Comparison of ENCODE assay signal across 19 mouse cellular contexts in genomic region chr13:97630921-97631320, GRCm38 (mm10).
"Had no signal": no experiment of that assay in that cellular context is flagged by ENCODE, and none has a peak within 500 bp of the region (broad histone marks: within the 10 kb centered on the region; RNA-seq: fewer than 3 reads in every experiment).

No protein-coding gene starts in this region.

- H3K27ac ChIP-seq: midbrain, embryonic 10.5 days; midbrain, embryonic 12.5 days; neural tube, embryonic 13.5 days; neural tube, embryonic 15.5 days had no signal

- ATAC-seq: midbrain, embryonic 16.5 days had no signal

- H3K4me1 ChIP-seq: midbrain, embryonic 12.5 days; neural tube, embryonic 15.5 days had no signal

- H3K9me3 ChIP-seq: midbrain, embryonic 10.5 days; midbrain, embryonic 12.5 days; neural tube, embryonic 13.5 days; neural tube, embryonic 15.5 days had no signal

- H3K4me2 ChIP-seq: lung, embryonic 14.5 days; midbrain, embryonic 12.5 days; neural tube, embryonic 13.5 days; neural tube, embryonic 15.5 days had no signal

- H3K9ac ChIP-seq: lung, embryonic 14.5 days; midbrain, embryonic 12.5 days; neural tube, embryonic 13.5 days; neural tube, embryonic 15.5 days had no signal

- DNase-seq: lung, adult 18-20 months; lung, embryonic 14.5 days; lung, postnatal 10 days; lung, postnatal 4 days; midbrain, embryonic 14.5 days; retina, postnatal 1 day; right cerebral cortex, adult 18-20 months; right cerebral cortex, postnatal 25 days; right cerebral cortex, postnatal 4 days; spleen, adult 18-20 months; thymus, adult 18-20 months; thymus, postnatal 14 days; thymus, postnatal 36 days had no signal

- H3K4me3 ChIP-seq: midbrain, embryonic 10.5 days; midbrain, embryonic 12.5 days; myocyte; neural tube, embryonic 13.5 days; neural tube, embryonic 15.5 days had no signal

- H3K27me3 ChIP-seq: midbrain, embryonic 12.5 days; neural tube, embryonic 13.5 days; neural tube, embryonic 15.5 days had no signal

- H3K36me3 ChIP-seq: midbrain, embryonic 10.5 days; midbrain, embryonic 12.5 days; neural tube, embryonic 13.5 days; neural tube, embryonic 15.5 days had no signal
